Mouse (Mus musculus) megakaryocyte, embryonic 14.5 days (primary cell): Measurements from ENCODE around the gene Fbxw8. TPM values are rescaled to one million over a fixed set of nuclear protein-coding genes. Genes with fewer than 3 reads are reported as not detected.

Experiments
- H3K27me3 ChIP-seq: replicated peaks from 2 replicates; pipeline ENCODE3; 2012; ENCODE audit warnings: inconsistent platforms
- H3K36me3 ChIP-seq: replicated peaks from 2 replicates; pipeline ENCODE3; 2012; ENCODE audit warnings: low read length, inconsistent platforms, mixed read lengths
- H3K4me1 ChIP-seq: 2 replicates; pipeline ENCODE4 v1.6.1; 2012; ENCODE audit warnings: inconsistent platforms
- H3K4me3 ChIP-seq: replicated peaks from 2 replicates; pipeline ENCODE3; 2012; ENCODE audit warnings: moderate library complexity, mild to moderate bottlenecking, inconsistent platforms
- H3K9me3 ChIP-seq: 2 replicates; pipeline ENCODE4 v1.6.1; 2012; ENCODE audit warnings: inconsistent platforms
- FLI1 ChIP-seq: IDR thresholded peaks from 2 replicates; pipeline ENCODE4 v1.6.1; 2012; ENCODE audit warnings: low read length, inconsistent platforms, mixed read lengths
- GATA1 ChIP-seq: IDR thresholded peaks from 3 replicates; pipeline ENCODE4 v1.6.1; 2012; ENCODE audit warnings: mixed read lengths, low read length, inconsistent platforms, borderline replicate concordance
- polyA plus RNA-seq: library from polyadenylated mRNA; stranded (reverse); fragments of >175 nt; gene quantifications from 2 replicates; pipeline ENCODE4 v1.2.3, GENCODE M21; 2012; ENCODE audit warnings: low replicate concordance; ENCODE audit not compliant: insufficient read depth

Fbxw8 gene
- polyA plus RNA-seq, 1 experiment: 22.8 TPM

DNA sequence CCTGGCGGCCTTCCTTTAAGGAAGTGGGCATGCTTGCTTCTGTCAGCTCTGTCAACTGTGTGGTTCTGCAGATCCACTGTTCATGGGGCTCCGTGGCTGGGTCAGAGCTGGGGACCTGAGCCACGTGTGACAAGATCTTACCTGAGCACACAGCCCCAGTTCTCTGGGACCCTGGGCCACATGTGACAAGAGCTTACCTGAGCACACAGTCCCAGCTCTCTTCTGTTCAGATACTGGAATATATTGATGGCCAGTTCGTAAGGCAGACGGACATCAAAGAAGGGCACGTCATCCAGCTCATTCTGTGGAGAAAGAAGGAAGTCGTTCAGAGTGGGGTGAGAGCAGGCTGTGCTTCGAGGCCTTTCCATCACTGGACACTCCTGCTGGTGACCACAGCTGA, 12.8 kb downstream of the Fbxw8 start:
- Histone ChIP-seq H3K4me1 (peaks cover 67% of the 10 kb centered on the region), H3K27me3 (no peaks in the 10 kb centered on the region), H3K36me3 (peaks cover 97% of the 10 kb centered on the region), H3K4me3 (no peak overlapping the region), H3K9me3 (no peaks in the 10 kb centered on the region)
- TF ChIP-seq FLI1: no peak
- no peak for TF ChIP-seq GATA1

DNA sequence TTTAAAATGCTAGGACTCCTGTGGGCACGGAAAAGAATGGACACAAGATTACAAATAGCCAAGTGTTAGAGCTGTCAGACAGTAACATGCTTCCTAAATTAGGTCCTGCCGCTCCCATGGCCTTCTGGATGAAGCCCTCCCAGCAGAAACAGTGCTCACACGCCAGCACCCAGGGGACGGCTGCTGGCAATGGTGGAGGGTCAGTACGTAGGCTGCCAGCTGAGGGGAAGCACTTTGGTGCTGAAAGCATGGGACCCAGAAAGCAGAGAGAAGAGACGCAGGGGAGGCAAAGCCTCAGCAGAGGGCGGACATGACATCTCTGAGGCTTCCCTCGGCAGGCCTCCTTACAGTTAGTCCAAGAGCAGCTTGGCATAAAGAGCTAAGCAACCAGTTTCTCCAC, 15.6 kb downstream of the Fbxw8 start:
- TF ChIP-seq FLI1 (no peak), GATA1 (no peak)
- H3K36me3 ChIP-seq: peaks cover 96% of the 10 kb centered on the region
- no peaks in the 10 kb centered on the region for H3K9me3 ChIP-seq
- no peaks in the 10 kb centered on the region for H3K27me3 ChIP-seq
- no peak overlapping the region for H3K4me3 ChIP-seq
- H3K4me1 ChIP-seq: peaks cover 71% of the 10 kb centered on the region

DNA sequence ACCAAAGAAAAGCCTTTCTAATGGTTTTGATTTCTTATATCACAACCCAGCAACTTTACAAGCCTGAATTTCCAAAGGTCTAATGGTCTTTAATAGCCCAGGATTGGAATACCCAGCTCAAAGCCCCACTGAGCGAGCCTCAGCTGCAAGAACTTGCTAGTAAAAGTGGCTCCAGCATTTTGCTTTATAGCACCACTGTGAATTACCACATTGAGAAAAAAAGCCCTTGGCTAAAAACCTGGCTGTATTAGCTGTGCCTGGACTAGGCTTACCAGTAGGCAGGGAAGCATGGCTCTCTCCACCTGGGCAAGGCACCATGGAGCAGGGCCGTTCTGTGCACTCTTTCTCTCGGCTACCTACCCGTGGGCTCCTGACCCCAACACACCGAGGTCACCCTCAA, 18.9 kb downstream of the Fbxw8 start:
- Histone ChIP-seq H3K27me3 (no peaks in the 10 kb centered on the region), H3K4me3 (peak overlapping the region; percentile 18), H3K36me3 (peaks cover 81% of the 10 kb centered on the region), H3K9me3 (no peaks in the 10 kb centered on the region), H3K4me1 (peaks cover 64% of the 10 kb centered on the region)
- TF ChIP-seq FLI1: no peak

DNA sequence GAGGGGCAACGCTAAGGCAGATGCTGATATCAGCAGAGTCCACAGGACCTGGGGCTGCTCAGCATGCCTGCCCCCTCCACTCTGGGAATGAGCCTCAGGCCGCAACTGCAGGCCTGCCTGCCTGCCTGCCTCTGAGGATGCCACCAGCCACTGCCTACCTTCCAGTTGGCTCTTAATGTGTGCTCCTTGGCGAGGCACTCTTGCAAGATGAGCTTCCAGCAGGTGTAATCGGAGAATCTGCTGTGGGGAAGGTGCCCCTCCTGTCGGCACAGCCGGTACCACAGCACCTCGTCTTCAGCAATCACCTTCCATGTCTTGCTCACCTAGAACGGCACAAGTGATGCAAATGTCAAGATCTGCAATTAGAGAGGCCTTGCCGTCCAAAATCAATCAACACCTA, 26.6 kb downstream of the Fbxw8 start:
- H3K9me3 ChIP-seq: no peaks in the 10 kb centered on the region
- TF ChIP-seq FLI1 (no peak), GATA1 (no peak)
- peaks cover 12% of the 10 kb centered on the region for H3K4me1 ChIP-seq
- H3K27me3 ChIP-seq: no peaks in the 10 kb centered on the region
- H3K36me3 ChIP-seq: peaks cover 87% of the 10 kb centered on the region
- H3K4me3 ChIP-seq: no peak overlapping the region

DNA sequence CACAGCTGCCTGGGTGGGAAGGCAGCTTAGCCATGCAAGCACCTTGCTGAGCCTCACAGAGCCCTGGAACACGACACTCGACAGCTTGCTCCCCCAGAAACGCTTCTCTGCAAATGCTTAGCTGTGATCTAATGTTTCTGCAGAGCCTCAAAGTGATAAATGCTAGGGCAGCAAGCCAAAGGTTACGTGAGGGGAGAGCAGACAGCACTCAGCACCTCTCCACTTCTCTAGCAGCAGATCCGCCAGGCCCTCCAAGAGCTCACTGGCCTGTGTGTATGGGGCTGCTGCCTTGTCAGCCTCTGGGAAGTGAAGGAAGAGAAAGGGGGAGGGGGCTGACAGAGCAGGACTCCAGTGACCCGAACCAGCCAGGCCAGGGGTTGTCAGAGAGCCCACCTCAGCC, 27.1 kb downstream of the Fbxw8 start:
- H3K36me3 ChIP-seq: peaks cover 89% of the 10 kb centered on the region
- no peaks in the 10 kb centered on the region for H3K9me3 ChIP-seq
- TF ChIP-seq GATA1: no peak
- TF ChIP-seq FLI1: no peak
- no peak overlapping the region for H3K4me3 ChIP-seq
- H3K27me3 ChIP-seq: no peaks in the 10 kb centered on the region
- peaks cover 8% of the 10 kb centered on the region for H3K4me1 ChIP-seq

DNA sequence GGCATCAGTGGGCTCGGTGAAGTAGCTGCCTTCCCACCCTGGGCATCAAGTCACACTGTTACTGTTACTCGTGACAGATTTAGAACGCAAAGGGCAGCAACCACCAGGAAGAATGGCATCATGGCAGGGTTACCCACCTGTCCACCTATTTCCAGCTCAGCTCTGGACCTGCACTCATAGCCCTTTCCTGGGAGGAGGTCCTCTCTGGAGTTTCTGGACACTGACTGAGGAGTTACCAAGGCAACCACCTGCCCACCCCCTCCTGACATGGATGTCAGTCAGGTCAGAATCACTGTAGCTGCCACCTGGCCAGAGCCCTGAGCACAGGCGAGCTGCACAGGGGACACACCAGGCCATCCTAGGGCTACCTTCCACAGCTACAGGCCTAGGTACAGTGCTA, 28.6 kb downstream of the Fbxw8 start:
- Histone ChIP-seq H3K36me3 (peaks cover 95% of the 10 kb centered on the region), H3K4me3 (no peak overlapping the region), H3K4me1 (peaks cover 4% of the 10 kb centered on the region; the same call in 1 of the 2 replicates), H3K27me3 (no peaks in the 10 kb centered on the region), H3K9me3 (no peaks in the 10 kb centered on the region)
- TF ChIP-seq GATA1 (no peak), FLI1 (no peak)

DNA sequence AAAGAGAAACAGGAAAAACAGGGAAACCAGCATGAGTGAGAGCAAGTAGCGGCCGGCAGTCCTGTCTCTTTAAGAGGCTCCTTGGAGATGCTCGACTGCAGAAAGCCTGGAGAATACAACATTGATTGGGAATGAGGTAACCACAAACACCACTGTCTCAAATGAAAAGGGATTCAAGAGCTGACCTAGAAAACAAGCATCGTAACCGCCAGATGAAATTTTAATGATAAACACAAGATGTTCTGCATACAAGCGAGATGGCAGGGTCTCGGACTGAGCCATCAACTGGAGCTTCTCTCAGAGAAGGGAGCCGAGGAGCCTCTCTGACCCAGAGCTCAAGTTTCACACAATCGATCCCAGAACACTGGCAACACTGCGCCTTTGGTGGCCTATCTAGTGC, 32.2 kb downstream of the Fbxw8 start:
- Histone ChIP-seq H3K36me3 (peaks cover 98% of the 10 kb centered on the region), H3K9me3 (no peaks in the 10 kb centered on the region), H3K4me3 (no peak overlapping the region), H3K4me1 (peaks cover 4% of the 10 kb centered on the region; the same call in 1 of the 2 replicates), H3K27me3 (no peaks in the 10 kb centered on the region)
- no peak for TF ChIP-seq FLI1
- TF ChIP-seq GATA1: no peak

DNA sequence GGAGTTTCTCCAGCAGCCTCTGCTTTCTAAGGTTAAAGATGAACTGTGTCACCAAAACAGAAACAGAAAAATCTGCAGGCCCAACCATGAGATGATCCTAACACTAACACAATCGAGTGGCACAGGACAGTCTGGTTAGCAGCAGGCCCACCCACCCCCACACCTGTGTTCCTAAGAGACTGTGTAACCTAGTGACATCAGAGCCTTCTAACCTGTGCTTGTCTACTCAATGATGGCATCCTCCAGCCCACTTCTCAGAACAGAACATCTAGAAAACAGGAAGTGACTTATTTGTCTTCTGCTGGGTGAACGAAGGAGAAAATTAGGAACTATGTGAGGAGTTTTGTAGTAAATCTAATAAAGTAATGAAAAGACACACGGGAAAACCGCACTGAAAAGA, 33.3 kb downstream of the Fbxw8 start:
- H3K4me1 ChIP-seq: peaks cover 4% of the 10 kb centered on the region
- TF ChIP-seq FLI1: no peak
- no peak for TF ChIP-seq GATA1
- H3K4me3 ChIP-seq: no peak overlapping the region
- H3K27me3 ChIP-seq: no peaks in the 10 kb centered on the region
- H3K36me3 ChIP-seq: peaks cover 97% of the 10 kb centered on the region
- no peaks in the 10 kb centered on the region for H3K9me3 ChIP-seq

DNA sequence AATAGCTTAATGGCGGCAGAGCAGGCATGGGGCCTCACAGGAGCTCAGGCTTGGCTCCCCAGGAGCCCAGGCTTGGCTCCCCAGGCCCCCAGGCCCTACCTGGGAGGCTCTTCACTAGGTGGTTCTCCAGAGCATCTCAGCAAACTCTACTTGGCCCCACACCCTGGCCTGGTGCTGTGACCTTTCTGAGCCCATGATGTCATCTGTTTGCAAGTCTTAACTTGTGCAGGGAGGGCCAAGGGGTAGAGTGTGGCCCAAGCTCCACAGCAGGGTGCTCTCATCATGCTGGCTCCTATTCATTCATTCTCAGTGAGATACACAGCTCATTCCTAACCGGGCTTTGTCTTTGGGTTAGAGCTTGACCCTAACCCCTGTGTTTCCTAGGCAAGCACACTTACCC, 34.6 kb downstream of the Fbxw8 start:
- peaks cover 97% of the 10 kb centered on the region for H3K36me3 ChIP-seq

DNA sequence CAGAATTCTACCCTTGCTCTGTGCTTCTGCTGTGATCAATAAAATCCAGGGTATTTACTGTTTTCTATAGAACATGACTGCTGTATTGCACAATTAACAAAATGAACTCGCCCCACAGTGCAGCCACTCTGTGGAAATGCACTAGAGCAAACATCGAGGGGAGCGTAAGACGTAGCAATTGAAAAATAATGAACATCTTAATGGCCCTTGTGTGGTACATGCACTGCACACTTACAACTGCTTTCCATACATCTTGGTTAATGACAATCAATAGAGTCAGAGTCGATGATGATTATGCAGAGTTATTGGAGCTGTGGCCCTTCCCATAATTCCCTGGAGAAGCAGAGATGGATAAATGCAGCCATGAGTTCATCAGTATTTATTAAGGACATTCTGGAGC, 36.3 kb downstream of the Fbxw8 start:
- Histone ChIP-seq H3K4me3 (no peak overlapping the region), H3K4me1 (peaks cover 27% of the 10 kb centered on the region), H3K9me3 (no peaks in the 10 kb centered on the region), H3K27me3 (no peaks in the 10 kb centered on the region), H3K36me3 (peaks cover 96% of the 10 kb centered on the region)
- TF ChIP-seq FLI1 (no peak), GATA1 (no peak)

More for the DNA sequence above, 34.6 kb downstream of the Fbxw8 start:
- H3K4me3 ChIP-seq: no peak overlapping the region
- no peaks in the 10 kb centered on the region for H3K27me3 ChIP-seq
- no peaks in the 10 kb centered on the region for H3K9me3 ChIP-seq
- peaks cover 13% of the 10 kb centered on the region for H3K4me1 ChIP-seq
- TF ChIP-seq FLI1 (no peak), GATA1 (no peak)

DNA sequence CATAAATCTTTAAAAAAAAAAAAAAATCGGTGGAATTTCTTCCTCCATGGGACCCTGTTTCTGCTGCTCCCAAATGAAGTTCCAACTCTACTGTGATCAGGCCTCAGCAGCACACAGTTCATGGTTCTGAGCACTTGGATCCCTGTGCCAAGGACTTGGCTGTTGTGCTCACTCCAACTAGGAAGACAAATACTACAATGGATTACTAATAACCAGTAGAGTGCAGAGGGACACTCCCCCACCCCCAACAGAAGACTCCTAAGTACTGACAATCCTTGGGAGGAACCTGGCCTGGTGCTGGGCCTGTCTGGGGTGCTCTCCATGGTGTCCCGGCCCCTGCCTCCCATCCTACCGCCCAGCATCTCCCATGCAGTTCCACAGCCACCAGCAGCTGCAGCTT, 36.9 kb downstream of the Fbxw8 start:
- Histone ChIP-seq H3K36me3 (peaks cover 96% of the 10 kb centered on the region), H3K9me3 (no peaks in the 10 kb centered on the region), H3K4me1 (peaks cover 30% of the 10 kb centered on the region), H3K4me3 (no peak overlapping the region), H3K27me3 (no peaks in the 10 kb centered on the region)
- TF ChIP-seq GATA1: no peak
- no peak for TF ChIP-seq FLI1
